Mouse (Mus musculus) skeletal muscle tissue, postnatal 0 days (tissue): Measurements from ENCODE around the gene Cbx2. TPM values are rescaled to one million over a fixed set of nuclear protein-coding genes. Genes with fewer than 3 reads are reported as not detected.

Experiments
- polyA plus RNA-seq: library from polyadenylated mRNA; unstranded; fragments of >200 nt; fragmentation: Nextera tagmentation; extraction: Ambion mirVana; gene quantifications from 2 replicates; pipeline ENCODE4 v1.2.1, GENCODE M21; 2015

The Cbx2 gene
- 3.4 and 3.8 TPM in 2 replicates for polyA plus RNA-seq

DNA sequence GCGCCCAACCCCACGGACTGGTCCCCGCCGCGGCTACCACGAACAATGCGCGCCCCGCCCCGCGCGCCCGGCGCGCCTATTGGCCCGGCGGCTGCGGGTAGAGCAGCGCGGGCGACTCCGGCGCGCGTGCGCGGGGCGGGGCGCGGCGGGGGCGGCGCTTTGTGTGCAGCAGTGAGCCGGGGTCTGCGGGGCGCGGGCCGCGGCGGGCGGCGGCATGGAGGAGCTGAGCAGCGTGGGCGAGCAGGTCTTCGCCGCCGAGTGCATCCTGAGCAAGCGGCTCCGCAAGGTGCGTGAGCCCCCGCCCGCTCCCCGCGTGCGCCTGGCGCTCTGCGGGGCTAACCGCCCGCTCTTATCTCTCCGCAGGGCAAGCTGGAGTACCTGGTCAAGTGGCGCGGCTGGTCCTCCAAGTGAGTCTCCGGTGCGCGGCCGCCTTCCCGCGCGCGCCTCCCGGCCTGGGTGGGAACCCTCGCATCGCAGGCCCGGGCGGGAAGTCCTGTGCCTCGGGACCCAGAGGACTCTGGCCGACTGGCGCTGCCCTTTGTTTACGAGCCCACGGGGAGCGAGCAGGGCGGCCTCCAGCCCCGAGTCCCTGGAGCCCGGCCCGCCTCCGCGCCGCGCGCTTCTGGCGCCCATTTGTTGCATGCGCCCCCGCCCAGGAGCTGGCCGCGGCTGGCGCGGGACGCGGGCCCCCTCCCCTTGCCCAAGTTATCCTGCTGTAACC lies at the start of gene Cbx2:
Cbx2 (plus strand) TSS at position 68 of the 721 bp plus-strand sequence.

DNA sequence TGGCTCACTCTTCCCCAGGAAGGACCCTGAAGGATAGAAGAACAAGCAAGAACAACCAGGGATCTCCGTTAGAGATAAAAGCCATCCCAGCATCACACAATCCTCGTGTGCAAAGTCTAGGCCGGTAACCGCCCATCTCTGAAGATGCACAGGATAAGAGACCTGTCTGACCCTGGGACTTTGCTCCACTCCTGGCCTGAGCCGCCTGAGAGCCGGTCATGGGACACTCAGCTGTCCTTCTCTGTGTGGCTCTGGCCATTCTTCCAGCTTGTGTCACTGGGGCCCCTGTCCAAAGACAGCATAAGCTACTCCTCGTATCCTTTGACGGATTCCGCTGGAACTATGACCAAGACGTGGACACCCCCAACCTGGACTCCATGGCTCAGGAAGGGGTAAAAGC lies 34.8 kb upstream of the Cbx2 start, which contains the start of gene Enpp7:
Enpp7 (plus strand) TSS at position 190 of the 400 bp plus-strand sequence.

DNA sequence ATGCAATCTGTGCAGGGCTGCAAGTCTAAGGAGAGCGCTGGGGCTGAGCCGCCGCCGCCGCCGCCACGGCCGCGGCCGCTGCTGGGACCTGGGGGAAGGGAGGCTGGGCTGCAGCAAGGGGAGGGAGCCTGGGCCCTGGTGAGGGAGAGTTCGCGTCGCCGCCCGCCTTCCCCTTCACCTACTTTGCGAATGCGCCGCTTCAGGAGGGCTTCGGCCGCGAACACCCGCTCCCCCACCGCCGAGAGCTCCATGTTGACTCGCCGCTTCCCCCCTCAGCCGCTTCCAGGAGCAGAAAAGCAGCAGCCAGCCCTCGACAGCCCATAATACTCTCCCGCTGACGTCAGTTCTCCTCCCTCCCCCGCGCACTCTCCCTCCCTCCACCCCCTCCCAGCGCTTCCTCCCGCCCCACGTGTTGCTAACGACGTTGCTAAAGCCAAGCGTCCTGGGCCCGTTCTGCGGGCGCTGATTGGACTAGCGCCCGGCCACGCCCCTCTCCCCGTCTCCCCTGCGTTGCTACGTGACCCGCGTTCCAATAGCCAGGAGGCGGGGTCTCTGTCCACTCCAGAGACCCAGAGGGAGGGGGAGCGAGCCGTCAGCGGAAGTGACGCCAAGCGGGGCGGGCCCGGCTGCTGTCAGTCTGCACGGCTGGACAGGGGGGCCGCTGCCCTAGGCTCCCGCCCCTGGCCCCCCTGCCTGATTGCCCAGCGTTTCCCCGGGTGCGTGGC lies 18.0 kb downstream of the Cbx2 start, which contains the start of gene Cbx8:
Cbx8 (minus strand) TSS at position 370 of the 725 bp plus-strand sequence.

Other genes starting within 250 kb of the Cbx2 start
- gene Rbfox3, start 111.4 kb upstream of the Cbx2 start, polyA plus RNA-seq, result 0.35 and 0.60 TPM in 2 replicates
- not detected in 2 replicates for gene Enpp7, start 34.8 kb upstream of the Cbx2 start, polyA plus RNA-seq
- gene Cbx8, start 18.0 kb downstream of the Cbx2 start, polyA plus RNA-seq, result 3.1 and 5.7 TPM in 2 replicates
- gene Cbx4, start 63.3 kb downstream of the Cbx2 start, polyA plus RNA-seq, result 3.2 and 6.5 TPM in 2 replicates
- gene Tbc1d16, start 205.5 kb downstream of the Cbx2 start, polyA plus RNA-seq, result 4.0 and 4.3 TPM in 2 replicates
- gene Ccdc40, start 205.6 kb downstream of the Cbx2 start, polyA plus RNA-seq, result 0.37 and 0.67 TPM in 2 replicates
- gene Gaa, start 244.9 kb downstream of the Cbx2 start, polyA plus RNA-seq, result 55.5 and 60.7 TPM in 2 replicates